Mouse (Mus musculus): ENCODE data around the gene Rabgap1l.

- TF ChIP-seq POLR2A (IDR thresholded peaks at IDR 0.05; ENCODE audit: control insufficient read depth, low read depth, low read length) (no peak), CTCF (IDR thresholded peaks at IDR 0.05; ENCODE audit: control insufficient read depth, insufficient read depth, insufficient replicate concordance, low read depth, low read length) (no peak)
Observed at GRCm38 (mm10) chr1:160312658-160313057, 480.4 kb downstream of the Rabgap1l start.
